Mouse (Mus musculus) lung, embryonic 14.5 days (tissue): ENCODE measurements around the gene Sar1b. TPM values are rescaled to one million over a fixed set of nuclear protein-coding genes. Genes with fewer than 3 reads are reported as not detected.
"Not testable (repeated sequence)": the region's sequence is repeated elsewhere in the genome, so short reads cannot be mapped to it uniquely, and the experiment has no call there.

Source experiments
- ATAC-seq: fragments of 200-750 bp; cut with Nextera tagmentation; 2 replicates; pipeline ENCODE4 v1.8.0; 2017; ENCODE audit warnings: mild to moderate bottlenecking, moderate TSS enrichment, moderate library complexity; ENCODE audit not compliant: insufficient read depth
- DNase-seq: peaks from one replicate; pipeline ENCODE4 v3.0.0-alpha.2; 2015
- H3K27ac ChIP-seq: fragments of 300-500 bp; sonication (generic); 2 replicates; pipeline ENCODE4 v1.5.1; 2014; ENCODE audit warnings: low read depth, mild to moderate bottlenecking, moderate library complexity
- H3K27me3 ChIP-seq: fragments of 300-500 bp; sonication (generic); 2 replicates; pipeline ENCODE4 v1.6.1; 2014; ENCODE audit warnings: low read length, control low read depth; ENCODE audit not compliant: insufficient read depth
- H3K36me3 ChIP-seq: fragments of 300-500 bp; sonication (generic); 2 replicates; pipeline ENCODE4 v1.6.1; 2014; ENCODE audit warnings: control low read depth; ENCODE audit not compliant: insufficient read depth
- H3K4me1 ChIP-seq: fragments of 300-500 bp; sonication (generic); 2 replicates; pipeline ENCODE4 v1.6.1; 2014; ENCODE audit warnings: antibody characterized with exemption, control low read depth; ENCODE audit not compliant: insufficient read depth
- H3K4me2 ChIP-seq: fragments of 300-500 bp; sonication (generic); 2 replicates; pipeline ENCODE4 v1.6.1; 2014; ENCODE audit warnings: mild to moderate bottlenecking
- H3K4me3 ChIP-seq: fragments of 300-500 bp; sonication (generic); 2 replicates; pipeline ENCODE4 v1.5.1; 2014; ENCODE audit warnings: low read depth, low read length
- H3K9ac ChIP-seq: fragments of 300-500 bp; sonication (generic); 2 replicates; pipeline ENCODE4 v1.6.1; 2014
- H3K9me3 ChIP-seq: fragments of 300-500 bp; sonication (generic); 2 replicates; pipeline ENCODE4 v1.6.1; 2016; ENCODE audit warnings: low read depth, low read length, control low read depth
- CTCF ChIP-seq: IDR thresholded peaks from 2 replicates; pipeline ENCODE4 v1.5.1; 2016; ENCODE audit warnings: antibody characterized with exemption, low read depth
- WGBS: fragments of 180-500 bp; shearing (Covaris S2); extraction: QIAGEN DNeasy Blood & Tissue Kit; methylation state at CpG from one replicate; pipeline ENCODE4 v1.1.7; 2014; 5-methylcytosine and 5-hydroxymethylcytosine counted together
- polyA plus RNA-seq: library from polyadenylated mRNA; unstranded; fragments of >200 nt; fragmentation: Nextera tagmentation; extraction: Ambion mirVana; gene quantifications from 2 replicates; pipeline ENCODE4 v1.2.1, GENCODE M21; 2014

Gene Sar1b
- polyA plus RNA-seq, 1 experiment from 2014 or later: 105 TPM

- Histone ChIP-seq H3K27ac (peak overlapping the region; percentile 70), H3K4me2 (peak overlapping the region; percentile 91), H3K36me3 (no peaks in the 10 kb centered on the region), H3K9me3 (no peaks in the 10 kb centered on the region), H3K4me1 (peaks cover 3% of the 10 kb centered on the region; the same call in 1 of the 2 replicates), H3K4me3 (peak overlapping the region; percentile 99), H3K27me3 (no peaks in the 10 kb centered on the region), H3K9ac (peak overlapping the region; percentile 93)
- TF ChIP-seq CTCF: 0 out of 2 replicates have a peak, but pooled peaks have one; percentile 6
- WGBS: under 1% methylated on average over 46 of the region's 46 CpGs
- ATAC-seq: peak; percentile 80
- DNase-seq: peak; percentile 50
Measured at GRCm38 (mm10) chr11:51755621-51756311, 7.7 kb upstream of the Sar1b start.

GRCm38 (mm10) chr11:51756352-51756771 lies 7.1 kb upstream of the Sar1b start:
- peak overlapping the region; percentile 70 for H3K27ac ChIP-seq
- H3K9ac ChIP-seq: peak overlapping the region; percentile 93
- peak; percentile 98 for ATAC-seq
- H3K4me1 ChIP-seq: peaks cover 3% of the 10 kb centered on the region; the same call in 1 of the 2 replicates
- WGBS: under 1% methylated on average over 41 of the region's 41 CpGs
- no peak for TF ChIP-seq CTCF
- H3K9me3 ChIP-seq: no peaks in the 10 kb centered on the region
- peak; percentile 94 for DNase-seq
- peak overlapping the region; percentile 99 for H3K4me3 ChIP-seq
- peak overlapping the region; percentile 91 for H3K4me2 ChIP-seq
- H3K36me3 ChIP-seq: no peaks in the 10 kb centered on the region
- H3K27me3 ChIP-seq: no peaks in the 10 kb centered on the region

- H3K4me1 ChIP-seq: peaks cover 3% of the 10 kb centered on the region; the same call in 1 of the 2 replicates
- no peaks in the 10 kb centered on the region for H3K36me3 ChIP-seq
- peak overlapping the region; percentile 99 for H3K4me3 ChIP-seq
- H3K9ac ChIP-seq: peak overlapping the region; percentile 93
- H3K4me2 ChIP-seq: peak overlapping the region; percentile 91
- peak overlapping the region; percentile 70; the same call in 1 of the 2 replicates for H3K27ac ChIP-seq
- ATAC-seq (no peak), DNase-seq (no peak)
- no peak for TF ChIP-seq CTCF
- WGBS: 71% methylated on average over 11 of the region's 11 CpGs
- H3K9me3 ChIP-seq: no peaks in the 10 kb centered on the region
- no peaks in the 10 kb centered on the region for H3K27me3 ChIP-seq
Measured at GRCm38 (mm10) chr11:51757023-51757422, 6.5 kb upstream of the Sar1b start.

GRCm38 (mm10) chr11:51757625-51758024 lies 5.9 kb upstream of the Sar1b start:
- ATAC-seq: no peak
- WGBS: 77% methylated on average over 5 of the region's 5 CpGs

GRCm38 (mm10) chr11:51758207-51758606 lies 5.3 kb upstream of the Sar1b start:
- H3K27me3 ChIP-seq, ATAC-seq, H3K4me2 ChIP-seq, H3K36me3 ChIP-seq, H3K4me3 ChIP-seq, H3K9ac ChIP-seq, H3K9me3 ChIP-seq, H3K27ac ChIP-seq, DNase-seq, H3K4me1 ChIP-seq: not testable (repeated sequence)
- 82% methylated on average over 5 of the region's 5 CpGs for WGBS

More at GRCm38 (mm10) chr11:51757625-51758024, 5.9 kb upstream of the Sar1b start:
- H3K4me2 ChIP-seq: no peak overlapping the region
- no peak for TF ChIP-seq CTCF
- no peak overlapping the region for H3K4me3 ChIP-seq
- H3K9ac ChIP-seq: no peak overlapping the region
- H3K4me1 ChIP-seq: peaks cover 3% of the 10 kb centered on the region; the same call in 1 of the 2 replicates
- DNase-seq: no peak
- H3K27ac ChIP-seq: no peak overlapping the region
- no peaks in the 10 kb centered on the region for H3K9me3 ChIP-seq
- no peaks in the 10 kb centered on the region for H3K36me3 ChIP-seq
- no peaks in the 10 kb centered on the region for H3K27me3 ChIP-seq

GRCm38 (mm10) chr11:51759251-51759650 lies 4.2 kb upstream of the Sar1b start:
- no peak for ATAC-seq

GRCm38 (mm10) chr11:51759941-51760657 lies 3.4 kb upstream of the Sar1b start:
- H3K36me3 ChIP-seq: no peaks in the 10 kb centered on the region
- no peak overlapping the region for H3K9ac ChIP-seq
- ATAC-seq (no peak), DNase-seq (no peak)
- H3K27me3 ChIP-seq: no peaks in the 10 kb centered on the region
- no peak overlapping the region for H3K4me2 ChIP-seq
- TF ChIP-seq CTCF: no peak
- no peak overlapping the region for H3K27ac ChIP-seq
- peaks cover 3% of the 10 kb centered on the region; the same call in 1 of the 2 replicates for H3K4me1 ChIP-seq
- no peaks in the 10 kb centered on the region for H3K9me3 ChIP-seq
- WGBS: 81% methylated on average over 6 of the region's 6 CpGs
- H3K4me3 ChIP-seq: no peak overlapping the region

More at GRCm38 (mm10) chr11:51759251-51759650, 4.2 kb upstream of the Sar1b start:
- no peak overlapping the region for H3K4me2 ChIP-seq
- H3K9me3 ChIP-seq: no peaks in the 10 kb centered on the region
- TF ChIP-seq CTCF: no peak
- H3K4me1 ChIP-seq: peaks cover 3% of the 10 kb centered on the region
- DNase-seq: no peak
- 78% methylated on average over 2 of the region's 2 CpGs for WGBS
- no peaks in the 10 kb centered on the region for H3K27me3 ChIP-seq
- H3K27ac ChIP-seq: no peak overlapping the region
- no peaks in the 10 kb centered on the region for H3K36me3 ChIP-seq
- no peak overlapping the region for H3K9ac ChIP-seq
- no peak overlapping the region for H3K4me3 ChIP-seq
